Mouse (Mus musculus) liver, embryonic 13.5 days (tissue): ENCODE measurements around the gene Pla2g5. TPM values are rescaled to one million over a fixed set of nuclear protein-coding genes. Genes with fewer than 3 reads are reported as not detected.
"Not testable (repeated sequence)": the region's sequence is repeated elsewhere in the genome, so short reads cannot be mapped to it uniquely, and the experiment has no call there.

ENCODE experiments used
- ATAC-seq: fragments of 200-750 bp; cut with Nextera tagmentation; 2 replicates; pipeline ENCODE4 v1.8.0; 2017; ENCODE audit warnings: low read depth, mild to moderate bottlenecking, moderate number of reproducible peaks, moderate library complexity
- DNase-seq: peaks from one replicate; pipeline ENCODE4 v3.0.0; 2022
- H3K27ac ChIP-seq: fragments of 300-500 bp; sonication (generic); 2 replicates; pipeline ENCODE4 v1.5.1; 2015; ENCODE audit warnings: moderate library complexity, mild to moderate bottlenecking, inconsistent platforms
- H3K27me3 ChIP-seq: fragments of 300-500 bp; sonication (generic); 2 replicates; pipeline ENCODE4 v1.6.1; 2015; ENCODE audit warnings: mild to moderate bottlenecking, inconsistent platforms
- H3K36me3 ChIP-seq: fragments of 300-500 bp; sonication (generic); 2 replicates; pipeline ENCODE4 v1.6.1; 2015; ENCODE audit warnings: mild to moderate bottlenecking, inconsistent platforms
- H3K4me1 ChIP-seq: fragments of 300-500 bp; sonication (generic); replicated peaks from 2 replicates; pipeline ENCODE4 v1.6.1; 2015; ENCODE audit warnings: inconsistent platforms
- H3K4me2 ChIP-seq: fragments of 300-500 bp; sonication (generic); 2 replicates; pipeline ENCODE4 v1.6.1; 2015; ENCODE audit warnings: inconsistent platforms, mild to moderate bottlenecking, moderate library complexity
- H3K4me3 ChIP-seq: fragments of 300-500 bp; sonication (generic); replicated peaks from 2 replicates; pipeline ENCODE4 v1.5.1; 2015; ENCODE audit warnings: mild to moderate bottlenecking, inconsistent platforms
- H3K9ac ChIP-seq: fragments of 300-500 bp; sonication (generic); 2 replicates; pipeline ENCODE4 v1.6.1; 2015; ENCODE audit warnings: mild to moderate bottlenecking, inconsistent platforms
- H3K9me3 ChIP-seq: fragments of 300-500 bp; sonication (generic); replicated peaks from 2 replicates; pipeline ENCODE4 v1.6.1; 2016; ENCODE audit warnings: inconsistent platforms
- WGBS: fragments of 180-500 bp; shearing (Covaris S2); methylation state at CpG from one replicate; pipeline ENCODE4 v1.1.7; 2015; ENCODE audit not compliant: insufficient replicate concordance; 5-methylcytosine and 5-hydroxymethylcytosine counted together
- polyA plus RNA-seq: library from polyadenylated mRNA; unstranded; fragments of >200 nt; fragmentation: Nextera tagmentation; extraction: Ambion mirVana; gene quantifications from 2 replicates; pipeline ENCODE4 v1.2.1, GENCODE M21; 2015

Gene Pla2g5
- polyA plus RNA-seq, 1 experiment from 2014 or later, result not detected

DNA sequence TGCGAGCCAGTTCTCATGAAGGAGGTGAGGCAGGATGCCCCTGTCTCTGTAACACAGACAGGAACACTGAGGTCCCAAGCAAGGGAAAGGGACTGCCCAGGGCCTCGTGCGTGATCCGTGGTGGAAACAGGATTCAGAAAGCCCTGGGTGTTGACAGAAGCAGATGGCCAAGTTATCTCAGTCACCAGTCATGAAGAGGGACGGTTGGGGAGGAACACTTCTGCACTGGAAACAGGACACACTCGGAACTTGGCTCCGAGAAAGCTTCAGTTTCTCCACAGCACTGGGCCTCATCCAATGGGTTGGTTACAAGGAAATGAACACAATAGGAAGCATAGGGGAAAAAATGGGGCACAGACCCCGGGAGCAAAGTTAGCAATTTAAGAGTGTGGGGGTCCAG, 15.5 kb upstream of the Pla2g5 start:
- Histone ChIP-seq H3K9me3 (no peaks in the 10 kb centered on the region), H3K36me3 (no peaks in the 10 kb centered on the region), H3K4me1 (no peaks in the 10 kb centered on the region), H3K27ac (no peak overlapping the region), H3K4me3 (no peak overlapping the region), H3K4me2 (no peak overlapping the region), H3K27me3 (peaks cover 6% of the 10 kb centered on the region), H3K9ac (no peak overlapping the region)
- DNase-seq, result no peak
- ATAC-seq, result no peak
- WGBS, result 35% methylated on average over 8 of the region's 8 CpGs

DNA sequence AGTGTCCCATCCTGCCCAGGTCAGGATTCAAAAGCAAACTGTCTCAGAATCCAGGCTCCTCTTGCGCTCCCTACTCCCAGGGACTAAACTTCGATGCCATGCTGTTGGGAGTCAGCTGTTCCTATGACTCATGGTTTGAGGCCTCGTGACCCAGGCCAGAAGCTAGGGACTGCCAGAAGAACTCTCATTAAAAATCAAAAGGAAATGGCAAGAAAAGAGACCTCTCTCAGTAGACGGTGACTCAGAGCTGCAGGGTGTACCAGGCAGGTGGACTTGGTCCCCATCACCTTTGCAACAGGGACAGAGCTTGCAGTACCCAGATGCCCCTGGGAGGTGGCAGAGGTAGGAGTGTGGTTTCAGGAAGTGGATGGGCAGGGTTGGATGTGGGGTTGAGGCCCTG, 14.4 kb upstream of the Pla2g5 start, which contains the start of gene Pla2g2e:
Gene Pla2g2e, plus strand, starts transcription at position 212 of the 400 bp plus-strand sequence.
- Histone ChIP-seq H3K4me1 (no peaks in the 10 kb centered on the region), H3K27me3 (peaks cover 6% of the 10 kb centered on the region), H3K4me3 (no peak within 1 kb of the TSS), H3K27ac (no peak within 1 kb of the TSS), H3K9ac (no peak within 1 kb of the TSS), H3K4me2 (no peak within 1 kb of the TSS), H3K36me3 (no peaks in the 10 kb centered on the region), H3K9me3 (no peaks in the 10 kb centered on the region)
- DNase-seq (no peak), ATAC-seq (no peak)
- WGBS, result 59% methylated on average over 4 of the region's 4 CpGs

DNA sequence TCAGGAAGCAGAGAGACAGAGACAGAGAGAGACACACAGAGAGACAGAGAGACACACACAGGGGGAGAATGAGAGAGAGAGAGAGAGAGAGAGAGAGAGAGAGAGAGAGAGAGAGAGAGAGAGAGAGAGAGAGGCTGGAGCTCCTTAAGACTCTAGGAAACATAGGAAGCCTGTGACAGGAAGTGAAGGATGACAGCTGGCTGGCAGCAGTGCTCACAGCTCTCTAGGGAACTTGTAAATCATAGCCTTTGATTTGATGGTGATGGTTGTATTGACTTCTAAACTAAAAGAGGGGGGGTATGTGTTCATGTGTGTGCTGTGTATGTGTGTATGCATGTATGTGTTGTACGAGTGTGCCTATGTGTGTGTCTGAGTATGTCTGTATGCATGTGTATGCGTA, 12.7 kb upstream of the Pla2g5 start:
- no peaks in the 10 kb centered on the region for H3K36me3 ChIP-seq
- no peak overlapping the region for H3K4me3 ChIP-seq
- no peak overlapping the region for H3K9ac ChIP-seq
- WGBS, result 69% methylated on average over 2 of the region's 2 CpGs
- H3K4me2 ChIP-seq, result no peak overlapping the region
- no peak for ATAC-seq
- H3K4me1 ChIP-seq, result no peaks in the 10 kb centered on the region
- no peak for DNase-seq
- no peaks in the 10 kb centered on the region for H3K9me3 ChIP-seq
- no peak overlapping the region for H3K27ac ChIP-seq
- H3K27me3 ChIP-seq, result peaks cover 2% of the 10 kb centered on the region; the same call in 1 of the 2 replicates

DNA sequence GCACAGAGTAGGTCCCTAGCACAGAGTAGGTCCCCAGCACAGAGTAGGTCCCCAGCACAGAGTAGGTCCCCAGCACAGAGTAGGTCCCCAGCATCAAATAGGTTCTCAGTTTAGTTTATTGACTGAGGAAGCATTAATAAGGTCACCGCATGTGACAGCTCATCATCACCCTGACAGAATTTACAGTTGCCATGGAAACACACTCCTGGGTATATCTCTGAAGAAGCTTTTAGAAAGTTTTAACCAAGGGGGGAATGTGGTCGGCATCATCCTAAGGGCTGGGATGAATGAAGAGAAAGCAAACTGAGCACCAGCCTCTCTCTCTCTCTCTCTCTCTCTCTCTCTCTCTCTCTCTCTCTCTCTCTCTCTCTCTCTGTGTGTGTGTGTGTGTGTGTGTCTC, 12.0 kb upstream of the Pla2g5 start:
- DNase-seq, H3K4me3 ChIP-seq, H3K36me3 ChIP-seq, H3K9me3 ChIP-seq, H3K27ac ChIP-seq, H3K4me1 ChIP-seq, H3K9ac ChIP-seq, ATAC-seq, H3K4me2 ChIP-seq, H3K27me3 ChIP-seq: not testable (repeated sequence)
- WGBS, result 64% methylated on average over 2 of the region's 2 CpGs

DNA sequence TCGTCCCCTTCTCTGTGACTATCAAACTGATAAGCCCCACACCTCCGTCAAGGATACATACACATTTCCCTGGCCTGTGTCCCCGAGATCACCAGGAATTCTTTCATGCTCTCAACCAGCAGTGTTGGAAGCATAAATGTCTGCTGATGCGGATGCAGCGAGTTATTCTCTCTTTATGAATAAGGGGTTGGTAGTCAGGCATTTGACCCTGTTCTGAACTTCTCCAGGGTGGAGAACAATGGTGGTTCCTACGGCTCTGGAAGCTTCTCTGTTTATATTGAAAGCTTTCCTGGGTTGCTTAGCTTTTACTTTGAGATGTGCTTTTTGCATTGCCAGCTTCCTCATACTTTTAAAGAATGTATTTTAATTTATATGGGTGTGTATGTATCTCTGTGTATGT, 10.6 kb upstream of the Pla2g5 start, which contains the start of gene Gm13030:
Gene Gm13030, minus strand, starts transcription at position 101 of the 400 bp plus-strand sequence.
- DNase-seq (no peak), ATAC-seq (no peak)
- Histone ChIP-seq H3K9ac (no peak within 1 kb of the TSS), H3K27me3 (no peaks in the 10 kb centered on the region), H3K9me3 (no peaks in the 10 kb centered on the region), H3K27ac (no peak within 1 kb of the TSS), H3K36me3 (no peaks in the 10 kb centered on the region), H3K4me3 (no peak within 1 kb of the TSS), H3K4me1 (no peaks in the 10 kb centered on the region), H3K4me2 (no peak within 1 kb of the TSS)
- WGBS, result 65% methylated on average over 6 of the region's 6 CpGs

DNA sequence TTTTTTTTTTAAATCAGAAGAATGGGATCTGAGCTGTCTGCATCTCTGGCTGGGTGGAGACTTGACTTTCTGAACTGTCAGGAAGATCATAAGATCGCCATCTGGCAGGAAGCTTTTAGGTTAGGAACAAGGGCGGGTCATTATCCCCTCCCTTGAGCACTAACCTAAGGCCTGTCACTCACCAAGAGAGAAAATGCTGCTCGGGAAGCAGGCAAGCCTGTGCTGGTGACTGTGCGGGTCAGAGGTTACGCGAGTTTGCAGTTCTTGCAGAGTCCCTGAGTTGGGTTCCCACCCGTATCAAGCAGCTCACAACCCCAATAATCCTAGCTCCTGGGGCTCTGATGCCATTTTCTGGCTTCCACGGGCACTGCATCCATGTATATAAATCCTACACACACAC, 5.4 kb upstream of the Pla2g5 start:
- Histone ChIP-seq H3K27me3 (0 out of 2 replicates have a peak, but pooled peaks cover 9% of the 10 kb centered on the region), H3K4me1 (no peaks in the 10 kb centered on the region), H3K36me3 (no peaks in the 10 kb centered on the region), H3K4me2 (no peak overlapping the region), H3K9ac (no peak overlapping the region), H3K27ac (no peak overlapping the region), H3K9me3 (no peaks in the 10 kb centered on the region), H3K4me3 (no peak overlapping the region)
- WGBS, result 43% methylated on average over 8 of the region's 8 CpGs
- ATAC-seq, result no peak
- no peak for DNase-seq

DNA sequence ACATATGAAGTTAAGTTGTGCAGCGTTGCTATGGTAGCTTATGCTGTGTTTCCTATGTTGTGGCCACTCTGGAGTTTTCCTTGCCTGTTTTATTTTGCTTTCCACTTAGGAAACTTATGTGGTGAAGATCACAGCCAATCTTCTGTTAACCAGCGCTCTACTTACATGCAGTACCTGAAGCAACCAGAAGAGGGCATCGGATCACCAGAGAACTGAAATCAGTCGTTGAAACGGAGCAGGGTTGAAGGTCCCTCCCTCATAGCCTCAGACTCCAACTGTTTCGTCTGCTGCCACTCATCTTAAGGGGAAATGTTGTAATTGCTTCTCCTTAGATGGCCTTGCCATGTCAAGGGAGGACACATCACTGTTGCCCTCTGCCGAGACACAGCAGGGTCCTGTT, 3.1 kb upstream of the Pla2g5 start:
- Histone ChIP-seq H3K27me3 (0 out of 2 replicates have a peak, but pooled peaks cover 9% of the 10 kb centered on the region), H3K4me1 (no peaks in the 10 kb centered on the region), H3K27ac (no peak overlapping the region), H3K4me3 (no peak overlapping the region), H3K36me3 (no peaks in the 10 kb centered on the region), H3K9me3 (no peaks in the 10 kb centered on the region), H3K9ac (no peak overlapping the region), H3K4me2 (no peak overlapping the region)
- ATAC-seq, result no peak
- WGBS, result 10% methylated on average over 7 of the region's 7 CpGs
- peak; percentile 32 for DNase-seq

DNA sequence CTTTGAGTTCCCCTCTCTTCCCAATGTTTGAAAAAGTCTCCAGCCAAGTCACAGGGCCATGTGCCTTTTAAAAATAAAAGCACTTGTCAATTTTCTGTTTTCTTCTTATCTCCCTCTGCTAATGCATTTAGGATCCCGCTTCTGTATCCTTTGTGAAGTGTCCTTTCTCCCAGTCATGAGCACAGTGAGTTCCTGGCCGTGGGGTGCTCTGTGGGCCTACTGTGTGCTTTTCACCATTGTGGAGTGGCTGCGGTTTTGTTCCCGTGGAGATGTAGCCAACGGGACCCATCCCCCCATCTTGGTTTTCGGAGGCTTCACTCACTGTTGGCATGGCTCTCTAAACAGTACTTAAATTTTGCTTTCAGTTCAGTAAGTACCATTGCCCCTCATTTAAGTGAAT, 2.7 kb upstream of the Pla2g5 start:
- Histone ChIP-seq H3K4me1 (no peaks in the 10 kb centered on the region), H3K4me2 (no peak overlapping the region), H3K36me3 (no peaks in the 10 kb centered on the region), H3K27ac (no peak overlapping the region), H3K4me3 (no peak overlapping the region), H3K9me3 (no peaks in the 10 kb centered on the region), H3K9ac (no peak overlapping the region), H3K27me3 (peaks cover 9% of the 10 kb centered on the region; the same call in 1 of the 2 replicates)
- 45% methylated on average over 6 of the region's 6 CpGs for WGBS
- DNase-seq, result no peak
- ATAC-seq, result no peak

DNA sequence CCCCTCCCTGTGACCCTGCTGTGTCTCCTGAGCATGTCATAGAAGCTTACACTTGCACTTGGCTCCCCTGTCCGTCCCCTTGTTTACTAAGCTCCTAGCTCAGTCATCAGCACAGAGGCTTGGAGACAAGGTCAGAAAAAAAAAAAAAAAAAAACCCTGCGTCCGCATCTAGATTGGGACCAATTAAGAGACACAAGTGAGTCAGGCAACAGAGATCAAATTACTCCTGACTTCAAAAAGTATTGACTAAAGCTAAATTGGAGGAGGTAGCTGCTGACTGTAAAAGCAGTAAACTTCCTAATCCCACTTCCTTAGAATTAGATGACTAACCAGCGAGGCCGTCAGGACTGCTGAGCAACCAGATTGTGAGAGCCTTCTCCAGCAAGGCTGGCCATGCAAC, 1.8 kb upstream of the Pla2g5 start:
- H3K4me2 ChIP-seq, result no peak overlapping the region
- no peak for DNase-seq
- no peak overlapping the region for H3K9ac ChIP-seq
- no peaks in the 10 kb centered on the region for H3K36me3 ChIP-seq
- no peak for ATAC-seq
- peaks cover 12% of the 10 kb centered on the region; the same call in 1 of the 2 replicates for H3K27me3 ChIP-seq
- no peak overlapping the region for H3K4me3 ChIP-seq
- H3K4me1 ChIP-seq, result no peaks in the 10 kb centered on the region
- no peak overlapping the region for H3K27ac ChIP-seq
- 34% methylated on average over 5 of the region's 5 CpGs for WGBS
- H3K9me3 ChIP-seq, result no peaks in the 10 kb centered on the region

DNA sequence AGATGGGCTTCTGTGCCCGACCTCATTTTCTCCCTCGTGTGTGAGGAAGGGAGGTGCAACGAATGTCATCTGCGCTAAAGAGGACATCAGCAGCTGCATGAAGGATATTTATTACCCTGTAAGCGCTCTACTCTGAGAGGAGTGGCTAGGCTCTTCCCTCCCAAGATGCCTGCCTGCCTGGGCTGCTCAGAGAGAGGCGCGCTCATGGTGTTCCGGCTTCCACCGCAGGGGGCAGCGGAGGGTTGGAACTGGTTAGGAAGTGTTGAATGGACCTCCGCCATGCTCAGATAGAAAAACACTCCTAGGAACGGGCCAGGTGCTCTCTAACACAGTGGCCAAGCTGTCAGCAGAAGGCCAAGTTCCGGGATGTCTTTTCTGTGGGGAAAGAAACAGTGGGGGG, 3.6 kb downstream of the Pla2g5 start:
- Histone ChIP-seq H3K4me1 (no peaks in the 10 kb centered on the region), H3K4me2 (peak overlapping the region; percentile 5; the same call in 1 of the 2 replicates), H3K27me3 (peaks cover 14% of the 10 kb centered on the region), H3K4me3 (no peak overlapping the region), H3K9me3 (no peaks in the 10 kb centered on the region), H3K9ac (no peak overlapping the region), H3K36me3 (no peaks in the 10 kb centered on the region), H3K27ac (no peak overlapping the region)
- no peak for ATAC-seq
- WGBS, result 7% methylated on average over 13 of the region's 13 CpGs
- DNase-seq, result peak; percentile 41

DNA sequence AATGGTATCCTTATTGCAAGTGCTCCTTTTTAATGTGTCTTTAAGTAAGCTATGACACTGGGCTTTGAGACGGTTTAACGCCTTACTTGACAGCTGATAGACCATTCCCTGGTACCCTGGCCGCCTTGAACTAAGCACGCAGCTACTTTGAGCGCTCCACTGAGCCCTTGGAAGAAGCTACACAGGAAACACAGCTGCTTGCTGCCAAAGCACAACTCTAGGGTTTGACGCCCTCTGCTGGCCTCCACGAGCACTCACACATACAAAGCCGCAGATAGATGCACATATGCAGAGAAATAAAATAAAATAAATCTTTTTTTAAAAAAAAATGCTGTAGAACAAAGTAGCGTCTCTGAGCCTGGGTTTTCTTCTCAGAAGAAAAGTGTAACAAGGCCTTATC, 4.0 kb downstream of the Pla2g5 start:
- Histone ChIP-seq H3K4me2 (0 out of 2 replicates have a peak overlapping the region, but pooled peaks have one; percentile 5), H3K27me3 (peaks cover 12% of the 10 kb centered on the region), H3K9me3 (no peaks in the 10 kb centered on the region), H3K9ac (no peak overlapping the region), H3K36me3 (no peaks in the 10 kb centered on the region), H3K4me1 (no peaks in the 10 kb centered on the region), H3K4me3 (no peak overlapping the region), H3K27ac (no peak overlapping the region)
- 19% methylated on average over 9 of the region's 9 CpGs for WGBS
- DNase-seq (no peak), ATAC-seq (no peak)

DNA sequence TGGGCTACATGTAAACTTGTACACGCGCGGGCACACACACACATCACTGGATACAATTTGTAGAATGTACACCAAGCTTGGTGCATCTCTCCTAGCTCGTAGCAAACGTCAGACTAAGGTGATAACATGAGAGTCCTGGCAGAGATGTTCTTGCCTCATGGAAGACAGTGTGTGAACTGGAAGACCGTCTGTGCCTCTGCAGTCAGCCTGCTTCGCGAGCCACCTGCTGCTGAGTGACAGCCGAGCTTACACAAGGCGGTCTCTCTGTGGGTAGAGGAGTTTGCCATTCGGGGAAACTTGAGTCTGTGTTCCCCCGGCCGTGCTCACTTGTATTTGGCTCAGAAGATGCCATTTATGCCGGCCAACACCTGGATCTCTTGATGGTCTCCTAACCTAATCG, 4.8 kb downstream of the Pla2g5 start:
- H3K27ac ChIP-seq, result no peak overlapping the region
- no peak overlapping the region for H3K4me3 ChIP-seq
- no peak overlapping the region for H3K9ac ChIP-seq
- H3K9me3 ChIP-seq, result no peaks in the 10 kb centered on the region
- ATAC-seq (no peak), DNase-seq (no peak)
- no peak overlapping the region for H3K4me2 ChIP-seq
- peaks cover 12% of the 10 kb centered on the region for H3K27me3 ChIP-seq
- WGBS, result 49% methylated on average over 15 of the region's 15 CpGs
- no peaks in the 10 kb centered on the region for H3K4me1 ChIP-seq
- no peaks in the 10 kb centered on the region for H3K36me3 ChIP-seq
